Mouse (Mus musculus): ENCODE data around the gene She.
"Not testable (repeated sequence)": the region's sequence is repeated elsewhere in the genome, so short reads cannot be mapped to it uniquely, and the experiment has no call there.

She gene

DNA sequence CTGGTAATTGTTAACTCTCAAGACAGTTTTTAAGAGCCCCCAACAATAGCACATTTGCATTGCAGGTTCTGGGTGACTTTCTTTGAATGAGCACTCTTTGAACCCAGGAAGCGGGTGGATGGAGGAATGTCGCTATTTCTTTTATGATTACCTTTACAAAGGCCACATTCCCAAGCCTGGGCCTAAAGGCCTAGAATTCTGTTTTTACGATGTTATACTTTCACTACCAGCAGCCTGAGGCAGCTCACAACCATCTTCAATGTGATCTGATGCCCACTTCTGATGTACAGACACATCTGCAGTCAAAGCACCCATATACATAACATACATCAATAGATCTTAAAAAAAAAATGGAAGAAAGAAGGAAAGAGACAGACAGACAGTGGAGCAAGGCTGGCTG lies 32.1 kb downstream of the She start:
- not testable (repeated sequence) for DNase-seq (ENCODE audit: low read depth, low spot score)

DNA sequence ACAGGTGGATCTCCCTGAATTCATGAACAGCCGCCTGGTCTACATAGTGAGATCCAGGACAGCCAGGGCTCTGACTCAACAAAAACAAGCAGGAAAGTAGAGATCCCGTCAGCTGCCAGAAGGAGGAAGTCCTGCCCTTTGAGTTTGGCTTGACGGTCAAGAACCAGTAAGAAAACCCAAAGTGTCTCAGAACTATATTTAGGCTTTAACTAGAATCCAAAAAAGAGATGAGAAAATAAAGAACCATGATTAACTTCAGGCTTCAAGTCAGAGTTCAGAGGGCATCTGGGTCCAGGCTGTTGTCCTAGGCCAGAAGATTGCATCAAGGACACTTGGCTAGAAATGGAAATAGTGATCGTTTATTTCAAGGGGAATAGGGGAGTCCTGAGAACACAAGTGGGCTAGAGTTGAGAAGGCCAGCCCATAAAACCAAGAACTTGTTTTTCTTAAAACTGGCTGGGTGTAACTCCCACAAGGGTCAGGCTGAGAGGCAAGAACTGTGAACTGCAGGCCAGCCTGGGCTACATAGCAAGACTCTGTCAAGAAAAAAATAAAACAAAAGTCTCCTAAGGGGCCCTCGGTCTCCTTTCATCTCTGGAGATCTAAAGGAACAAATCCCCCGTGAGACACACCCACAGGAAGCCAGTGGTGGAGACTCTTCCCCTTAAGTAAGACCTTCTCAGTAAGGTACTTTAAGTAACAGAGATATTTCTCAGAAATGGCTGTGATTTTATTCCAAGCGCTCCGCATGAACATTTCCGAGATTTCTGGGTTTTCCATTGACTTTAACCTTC lies 32.7 kb downstream of the She start:
- DNase-seq (ENCODE audit: low read depth, low spot score) = peak; percentile 83

DNA sequence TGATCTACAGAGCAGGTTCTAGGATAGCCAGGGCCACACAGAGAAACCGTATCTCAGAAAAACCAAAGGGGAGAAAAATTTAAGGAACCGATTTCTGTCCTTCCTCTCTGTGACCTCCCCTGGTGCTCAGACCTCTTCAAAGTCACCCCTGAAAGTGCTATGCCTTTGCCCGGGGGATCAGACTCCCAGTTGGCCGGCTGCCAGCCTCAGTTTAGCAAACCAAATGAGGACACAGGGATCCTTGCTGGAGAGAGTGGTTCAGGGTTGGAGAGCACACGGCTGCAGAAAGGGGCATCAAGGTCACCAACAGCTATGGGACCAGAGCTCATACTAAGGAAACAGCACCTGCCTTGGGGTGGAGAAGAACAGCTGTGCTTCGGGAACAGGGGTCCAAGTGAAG lies 33.9 kb downstream of the She start:
- no peak for DNase-seq (ENCODE audit: low read depth, low spot score)

DNA sequence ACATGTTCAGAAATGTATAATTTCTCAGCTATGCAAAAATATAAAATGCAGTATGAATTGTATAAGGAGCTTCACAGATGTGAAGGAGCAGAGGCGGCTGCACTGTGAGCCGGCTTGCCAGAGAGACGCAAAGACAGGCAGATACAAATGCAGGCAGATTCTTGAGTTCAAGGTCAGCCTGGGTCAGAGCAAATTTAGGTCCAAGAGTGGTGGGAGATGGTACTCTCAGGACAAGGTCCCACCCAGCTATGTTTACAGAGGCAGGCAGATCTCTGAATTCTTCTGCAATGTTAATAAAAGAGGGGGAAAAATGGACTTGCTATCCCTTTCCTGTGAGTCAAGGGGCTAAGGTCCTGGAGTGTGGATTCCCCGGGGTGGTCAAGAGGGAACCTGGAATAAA lies 34.6 kb downstream of the She start:
- DNase-seq (ENCODE audit: low read depth, low spot score) = no peak

DNA sequence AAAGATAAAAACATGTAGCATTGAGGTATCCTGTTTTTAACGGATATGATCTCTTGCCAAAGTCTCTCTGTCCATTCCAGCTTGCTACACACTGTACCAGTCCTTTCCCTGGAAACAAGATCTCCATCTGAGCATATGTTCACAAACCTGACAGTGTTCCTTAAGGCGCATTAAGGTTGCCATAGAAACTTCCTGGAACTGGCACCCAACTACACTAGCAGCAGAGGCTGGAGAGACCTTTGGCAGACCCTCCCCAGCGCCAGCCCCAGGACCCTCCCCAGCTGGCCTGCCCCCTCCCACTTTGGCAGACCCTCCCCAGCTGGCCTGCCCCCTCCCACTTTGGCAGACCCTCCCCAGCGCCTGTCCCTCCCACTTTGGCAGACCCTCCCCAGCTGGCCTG lies 36.5 kb downstream of the She start:
- DNase-seq (ENCODE audit: low read depth, low spot score) = no peak

DNA sequence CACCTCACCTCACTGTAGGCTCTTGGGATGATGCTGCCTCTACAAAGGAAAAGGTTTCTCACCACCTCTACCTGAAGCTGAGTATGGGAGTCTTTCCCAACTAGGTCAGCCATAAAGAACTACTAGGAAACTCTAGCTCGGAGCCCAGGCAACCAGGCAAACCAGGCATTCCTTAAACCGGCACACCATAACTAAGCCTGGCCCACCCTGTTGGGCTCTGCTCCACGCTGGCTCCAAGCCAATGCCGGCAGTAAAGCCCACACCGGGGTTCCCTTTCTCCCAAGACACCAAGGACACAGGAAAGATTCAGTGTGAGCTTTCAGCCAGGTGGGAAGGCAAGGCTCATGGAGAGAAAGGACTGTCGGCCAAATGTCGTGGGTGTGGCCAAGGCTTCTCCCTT lies 37.2 kb downstream of the She start:
- no peak for DNase-seq (ENCODE audit: low read depth, low spot score)

- DNase-seq (ENCODE audit: low read depth, low spot score) = peak; percentile 55
Measured at GRCm38 (mm10) chr3:89868956-89869355, 37.8 kb downstream of the She start.

- peak; percentile 66 for DNase-seq (ENCODE audit: low read depth, low spot score)
Measured at GRCm38 (mm10) chr3:89869556-89869955, 38.4 kb downstream of the She start.

GRCm38 (mm10) chr3:89870472-89871271 lies 39.5 kb downstream of the She start:
- DNase-seq (ENCODE audit: low read depth, low spot score) = peak; percentile 80

DNA sequence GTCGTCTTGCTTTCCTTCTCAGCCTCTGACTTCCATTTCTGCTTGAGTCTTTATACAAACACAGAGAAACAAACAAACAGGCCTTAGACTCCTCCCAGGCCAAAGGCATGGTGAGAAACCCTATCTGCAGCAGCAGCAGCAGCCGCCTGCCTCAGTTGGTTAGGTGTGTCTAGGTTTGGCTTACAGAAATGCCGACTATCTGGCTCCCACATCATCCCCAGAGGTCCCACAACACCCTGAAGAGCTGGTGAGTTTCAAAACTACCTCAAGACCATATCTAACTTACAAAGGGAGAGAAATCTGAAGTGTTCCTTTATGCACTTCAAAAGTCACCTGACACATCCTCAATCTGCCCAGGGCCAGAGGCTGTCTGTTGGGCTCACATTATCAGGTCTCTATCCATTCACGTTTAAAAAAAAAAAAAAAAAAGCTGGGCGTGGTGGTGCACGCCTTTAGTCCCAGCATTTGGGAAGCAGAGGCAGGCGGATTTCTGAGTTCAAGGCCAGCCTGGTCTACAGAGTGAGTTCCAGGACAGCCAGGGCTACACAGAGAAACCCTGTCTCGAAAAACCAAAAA lies 40.3 kb downstream of the She start:
- DNase-seq (ENCODE audit: low read depth, low spot score) = no peak

- peak; percentile 95 for DNase-seq (ENCODE audit: low read depth, low spot score)
Measured at GRCm38 (mm10) chr3:89872209-89872608, 41.0 kb downstream of the She start.

GRCm38 (mm10) chr3:89872684-89873083 lies 41.5 kb downstream of the She start:
- DNase-seq (ENCODE audit: low read depth, low spot score) = no peak

GRCm38 (mm10) chr3:89874076-89874475 lies 42.9 kb downstream of the She start:
- DNase-seq (ENCODE audit: low read depth, low spot score) = peak; percentile 45

- DNase-seq (ENCODE audit: low read depth, low spot score) = no peak
Measured at GRCm38 (mm10) chr3:89875021-89875420, 43.9 kb downstream of the She start.

DNA sequence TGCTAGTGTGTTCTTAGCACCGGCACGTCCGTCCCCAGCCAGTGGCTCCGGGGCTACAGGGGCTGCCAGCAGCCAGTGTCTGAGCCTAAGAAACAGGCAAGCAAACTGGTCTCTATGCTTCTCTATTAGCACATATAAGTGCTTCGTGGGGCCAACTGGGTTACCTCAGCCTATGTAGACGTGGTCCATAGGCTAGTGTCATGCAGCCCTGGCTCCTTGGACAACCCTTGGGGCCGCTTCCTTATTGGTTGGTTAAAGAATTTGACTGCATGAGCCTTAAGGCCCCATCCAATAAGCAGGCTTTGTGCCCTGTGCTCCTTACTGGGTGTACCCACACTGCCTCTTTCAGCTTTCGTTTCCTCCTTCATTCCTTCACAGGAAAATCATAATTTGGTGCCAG lies 44.6 kb downstream of the She start:
- peak; percentile 52 for DNase-seq (ENCODE audit: low read depth, low spot score)

- DNase-seq (ENCODE audit: low read depth, low spot score) = peak; percentile 65
Measured at GRCm38 (mm10) chr3:89876469-89876868, 45.3 kb downstream of the She start.

DNA sequence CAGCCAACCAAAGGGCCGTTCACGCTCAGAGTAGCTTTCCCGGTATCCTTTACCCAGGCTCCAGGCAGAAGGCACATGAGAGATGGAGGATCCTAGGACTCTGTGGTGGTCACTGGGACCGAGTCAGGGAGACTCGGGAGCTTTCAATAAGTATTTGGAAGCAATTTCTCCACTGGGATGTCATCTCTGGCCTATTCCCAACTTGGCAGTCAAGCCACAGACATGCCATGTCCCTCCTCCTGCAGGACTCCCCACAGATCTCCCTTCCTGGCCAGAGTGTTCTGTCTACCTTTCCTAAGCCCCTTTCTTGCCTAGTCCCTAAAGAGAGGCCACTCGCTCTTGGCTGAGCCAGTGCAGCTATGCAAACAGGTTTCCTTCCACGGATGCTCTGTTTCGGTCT lies 46.0 kb downstream of the She start:
- no peak for DNase-seq (ENCODE audit: low read depth, low spot score)

GRCm38 (mm10) chr3:89878456-89878855 lies 47.3 kb downstream of the She start:
- no peak for DNase-seq (ENCODE audit: low read depth, low spot score)

DNA sequence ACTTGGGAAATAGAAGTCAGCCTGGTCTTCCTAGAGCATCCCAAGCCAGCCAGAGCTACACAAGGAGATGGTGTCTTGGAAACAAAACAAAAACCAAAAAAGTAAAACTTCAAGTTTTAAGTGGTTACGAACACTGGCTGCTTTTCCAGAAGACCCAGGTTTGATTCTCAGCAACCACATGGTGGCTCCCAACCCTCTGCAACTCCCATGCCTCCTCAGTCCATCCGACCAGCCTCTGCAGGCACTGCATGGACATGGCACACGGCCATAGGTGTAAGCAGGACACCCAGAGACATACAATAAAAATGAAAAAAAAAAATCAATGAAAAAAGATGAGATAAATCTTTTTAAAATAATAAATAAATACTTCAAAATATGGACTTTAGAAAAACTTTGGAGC lies 48.2 kb downstream of the She start:
- DNase-seq (ENCODE audit: low read depth, low spot score) = no peak

GRCm38 (mm10) chr3:89880036-89880851 lies 49.1 kb downstream of the She start:
- peak; percentile 56 for DNase-seq (ENCODE audit: low read depth, low spot score)

DNA sequence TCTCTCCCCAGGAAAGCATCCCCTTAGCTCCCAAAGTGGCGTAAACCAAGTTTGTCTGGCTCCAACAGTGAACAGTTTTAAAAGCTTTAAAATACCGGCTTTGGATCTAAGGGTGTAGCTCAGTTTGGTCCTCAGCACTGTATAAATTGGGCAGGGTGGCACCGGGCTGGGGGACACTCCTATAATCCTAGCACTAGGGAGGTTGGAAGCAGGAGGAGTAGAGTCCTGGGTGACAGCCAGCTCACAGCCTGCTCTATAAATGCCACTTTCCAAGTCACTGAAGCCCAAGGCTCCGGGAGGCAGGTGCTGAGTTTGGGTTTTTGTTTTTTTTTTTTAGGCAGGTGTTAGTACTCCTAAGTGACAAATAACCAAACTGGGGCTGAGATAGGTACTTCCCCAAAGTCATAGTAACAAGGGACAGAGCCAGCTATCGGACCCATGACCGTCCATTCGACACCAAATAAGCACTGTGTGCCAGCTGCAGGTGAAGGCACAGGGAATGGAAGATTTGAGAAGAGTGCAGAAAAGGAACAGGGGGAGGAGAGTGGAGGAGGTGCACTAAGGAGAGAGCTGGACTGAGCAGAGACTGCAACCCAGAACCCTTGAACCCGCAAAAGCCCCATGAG lies 51.5 kb downstream of the She start:
- DNase-seq (ENCODE audit: low read depth, low spot score) = no peak

Data from CD4-positive, CD25-positive, alpha-beta regulatory T cell, adult 2 months (primary cell).